In genomic region chr14:48673541-48673940, GRCm38 (mm10) we compare ENCODE assay signal across 10 mouse cellular contexts. TPM values are rescaled to one million over a fixed set of nuclear protein-coding genes. Genes with fewer than 3 reads are reported as not detected.
A peak's percentile ranks its signal among the peaks of the same experiment; 100 is the strongest.
DNase-seq lines count a peak whose midpoint lies in the region; ATAC-seq and TF ChIP-seq lines count a peak whose summit lies in the region.
"Had no signal": no experiment of that assay in that cellular context is flagged by ENCODE, and none has a peak within 500 bp of the region (broad histone marks: within the 10 kb centered on the region; RNA-seq: fewer than 3 reads in every experiment).

Gene Otx2, minus strand, starts transcription at chr14:48673819.

- peak within 1 kb of the TSS; percentile 44 for H3K9ac ChIP-seq in ES-E14 (ENCODE audit: insufficient read depth, low read depth, low read length, poor library complexity, severe bottlenecking)
- no peak within 1 kb of the TSS for H3K9ac ChIP-seq in embryonic facial prominence, embryonic 15.5 days
- H3K9ac ChIP-seq in limb, embryonic 12.5 days (replicated peaks): no peak within 1 kb of the TSS; the same call in 1 of the 2 replicates

- WGBS in embryonic facial prominence, embryonic 15.5 days: 1% methylated on average over 27 of the region's 27 CpGs
- WGBS in limb, embryonic 12.5 days: under 1% methylated on average over 27 of the region's 27 CpGs

- in situ Hi-C loops in ES-E14 (cut with MboI; ENCODE audit: low sequenced_read_pairs in 2 of 2, unreplicated experiment in 2 of 2): no loop called here

- H3K4me2 ChIP-seq in embryonic facial prominence, embryonic 15.5 days (replicated peaks): peak within 1 kb of the TSS; percentile 19
- peak within 1 kb of the TSS; percentile 48 for H3K4me2 ChIP-seq in limb, embryonic 12.5 days

- peak; percentile 24 for DNase-seq in cerebellum, adult 11 months
- DNase-seq in cerebellum, postnatal 4 days (ENCODE audit: low spot score in 2 of 2): no peak
- no peak for DNase-seq in ES-E14 (ENCODE audit: low read depth, low spot score)
- DNase-seq in urinary bladder, postnatal 4 days (ENCODE audit: low spot score in 2 of 2): no peak
- DNase-seq in urinary bladder, adult 18-20 months (ENCODE audit: low spot score in 2 of 2): no peak
- DNase-seq in thymus, postnatal 36 days: no peak
- DNase-seq: right cerebral cortex, adult 18-20 months had no signal

- H3K4me1 ChIP-seq in ES-E14 (ENCODE audit: control insufficient read depth in 2 of 2, insufficient read depth in 2 of 2, low read length in 2 of 2, poor library complexity in 1 of 2): peaks cover 3 to 4% of the 10 kb centered on the region in 2 experiments; a peak in 2 of 4 replicates
- peaks cover 14% of the 10 kb centered on the region; the same call in 1 of the 2 replicates for H3K4me1 ChIP-seq in embryonic facial prominence, embryonic 15.5 days
- peaks cover 21% of the 10 kb centered on the region for H3K4me1 ChIP-seq in limb, embryonic 12.5 days (replicated peaks)

- H3K9me3 ChIP-seq in ES-E14 (ENCODE audit: control insufficient read depth, insufficient read depth, low read depth, low read length): no peaks in the 10 kb centered on the region
- H3K9me3 ChIP-seq in embryonic facial prominence, embryonic 15.5 days (replicated peaks): no peaks in the 10 kb centered on the region
- no peaks in the 10 kb centered on the region for H3K9me3 ChIP-seq in limb, embryonic 12.5 days

- ATAC-seq in embryonic facial prominence, embryonic 15.5 days (ENCODE audit: insufficient number of reproducible peaks, low FRiP score, low TSS enrichment, low read depth): no peak
- peak; percentile 9; the same call in 1 of the 2 replicates for ATAC-seq in limb, embryonic 12.5 days (ENCODE audit: insufficient number of reproducible peaks, insufficient read depth, low FRiP score, low TSS enrichment, low read depth)

- H3K27ac ChIP-seq in ES-E14 (ENCODE audit: insufficient read depth, low read depth, low read length, poor library complexity, severe bottlenecking): no peak within 1 kb of the TSS; the same call in 1 of the 2 replicates
- H3K27ac ChIP-seq in embryonic facial prominence, embryonic 15.5 days (replicated peaks): no peak within 1 kb of the TSS
- no peak within 1 kb of the TSS for H3K27ac ChIP-seq in limb, embryonic 12.5 days

- no peaks in the 10 kb centered on the region for H3K36me3 ChIP-seq in ES-E14 (ENCODE audit: control insufficient read depth, insufficient read depth, low read length, poor library complexity, severe bottlenecking)
- H3K36me3 ChIP-seq in embryonic facial prominence, embryonic 15.5 days: no peaks in the 10 kb centered on the region
- no peaks in the 10 kb centered on the region for H3K36me3 ChIP-seq in limb, embryonic 12.5 days

- peak within 1 kb of the TSS; percentile 61 to 69 for H3K4me3 ChIP-seq in ES-E14 (ENCODE audit: insufficient read depth in 1 of 2, low read depth in 1 of 2, low read length in 2 of 2, poor library complexity in 1 of 2, severe bottlenecking in 1 of 2)
- peak within 1 kb of the TSS; percentile 17 for H3K4me3 ChIP-seq in embryonic facial prominence, embryonic 15.5 days (replicated peaks)
- peak within 1 kb of the TSS; percentile 22 for H3K4me3 ChIP-seq in limb, embryonic 12.5 days (replicated peaks)

- H3K27me3 ChIP-seq in embryonic facial prominence, embryonic 15.5 days: peaks cover 93% of the 10 kb centered on the region
- peaks cover 81% of the 10 kb centered on the region for H3K27me3 ChIP-seq in limb, embryonic 12.5 days

TF ChIP-seq in ES-E14, 5 proteins besides CTCF, POLR2A, EP300 and RAD21:
- no peak for TF ChIP-seq ZC3H11A (IDR thresholded peaks at IDR 0.05; ENCODE audit: borderline replicate concordance, low read depth, low read length)
- TF ChIP-seq CHD2 (IDR thresholded peaks at IDR 0.05; ENCODE audit: low read depth, low read length): no peak
- no peak for TF ChIP-seq HCFC1 (IDR thresholded peaks at IDR 0.05; ENCODE audit: borderline replicate concordance, insufficient read depth, low read length)

RNA-seq across cellular contexts. Expression of gene Otx2, which starts in this region (rescaled TPM):
- 12.3 and 16.3 TPM in 2 replicates for total RNA-seq in ES-E14 (2012; rRNA removed)
- 7.4 and 9.7 TPM in 2 replicates for polyA plus RNA-seq in embryonic facial prominence, embryonic 15.5 days (2015; fragmentation: Nextera tagmentation; extraction: Ambion mirVana)
- polyA plus RNA-seq in limb, embryonic 12.5 days (2016; fragmentation: Nextera tagmentation; extraction: Ambion mirVana): not detected in 2 replicates
- total RNA-seq: heart, postnatal 25 days had no signal

Comparison
In these comparisons a context has a peak if more than half of its experiments do, and no peak if none do; other contexts are left out.
1. Peak in ATAC-seq, H3K4me3 ChIP-seq and H3K4me2 ChIP-seq in limb, embryonic 12.5 days; RNA of the gene not detected or under 1 TPM.